Comparison of ENCODE assay signal across 25 mouse cellular contexts in the genomic region with DNA sequence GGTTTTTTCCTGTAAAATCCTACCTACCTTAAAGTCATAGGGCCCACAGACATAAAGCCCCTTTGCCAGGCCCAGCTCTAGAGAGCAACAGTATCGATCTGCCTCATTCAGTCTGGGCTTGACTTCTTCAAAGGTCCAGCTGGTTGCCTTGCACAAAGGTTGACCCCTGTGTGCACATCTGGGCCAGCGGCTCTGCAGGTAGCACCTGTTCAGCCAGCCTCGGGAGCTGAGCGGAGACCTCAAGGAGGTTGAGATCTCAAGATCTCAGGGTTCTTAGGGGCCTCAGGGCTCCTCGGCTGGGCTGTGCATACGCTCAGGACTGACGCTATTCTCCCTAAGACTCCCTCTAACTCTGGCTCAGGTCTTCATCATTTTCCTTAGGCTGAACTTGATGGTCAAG. TPM values are rescaled to one million over a fixed set of nuclear protein-coding genes. Genes with fewer than 3 reads are reported as not detected.
DNase-seq lines count a peak whose midpoint lies in the region; ATAC-seq and TF ChIP-seq lines count a peak whose summit lies in the region.
"Had no signal": no experiment of that assay in that cellular context is flagged by ENCODE, and none has a peak within 500 bp of the region (broad histone marks: within the 10 kb centered on the region; RNA-seq: fewer than 3 reads in every experiment).

No protein-coding gene starts in this region.

- H3K79me2 ChIP-seq in liver, adult 2 months (ENCODE audit: control insufficient read depth, insufficient read depth, low read length): 0 out of 2 replicates have a peak, but pooled peaks cover 3% of the 10 kb centered on the region

- no peaks in the 10 kb centered on the region for H3K9me3 ChIP-seq in intestine, embryonic 14.5 days (ENCODE audit: control insufficient read depth, low read length)
- no peaks in the 10 kb centered on the region for H3K9me3 ChIP-seq in intestine, postnatal 0 days (ENCODE audit: control insufficient read depth)
- H3K9me3 ChIP-seq in forebrain, embryonic 16.5 days (ENCODE audit: control insufficient read depth, low read length): no peaks in the 10 kb centered on the region
- H3K9me3 ChIP-seq: forebrain, embryonic 13.5 days had no signal

- peak overlapping the region; percentile 63 for H3K4me2 ChIP-seq in intestine, embryonic 14.5 days (ENCODE audit: low read length)
- H3K4me2 ChIP-seq in intestine, postnatal 0 days (replicated peaks; ENCODE audit: low read depth): no peak overlapping the region
- no peak overlapping the region for H3K4me2 ChIP-seq in forebrain, embryonic 16.5 days (ENCODE audit: low read length)
- H3K4me2 ChIP-seq: forebrain, embryonic 13.5 days had no signal

- DNase-seq in intestine, embryonic 14.5 days (ENCODE audit: low spot score): no peak
- DNase-seq in liver, adult 2 months (ENCODE audit: extremely low read depth, low read depth, low spot score): peak; percentile 62
- DNase-seq in liver: no peak
- DNase-seq in testis, postnatal 14 days (ENCODE audit: low spot score): peak; percentile 62
- DNase-seq in testis, postnatal 10 days (ENCODE audit: low spot score): no peak
- DNase-seq: adrenal gland, postnatal 10 days; cerebellum, adult 8-10 months; cerebellum, postnatal 25 days; lung, postnatal 36 days; midbrain, embryonic 14.5 days; thymus, adult 18-20 months; thymus, postnatal 36 days had no signal

- peaks cover 11% of the 10 kb centered on the region; the same call in 1 of the 2 replicates for H3K36me3 ChIP-seq in intestine, embryonic 14.5 days (ENCODE audit: control insufficient read depth, insufficient read depth, low read length)
- H3K36me3 ChIP-seq in intestine, postnatal 0 days (ENCODE audit: control insufficient read depth, insufficient read depth): peaks cover 32% of the 10 kb centered on the region; the same call in 1 of the 2 replicates
- H3K36me3 ChIP-seq in liver, adult 2 months (ENCODE audit: control insufficient read depth, insufficient read depth, low read length): peaks cover 10% of the 10 kb centered on the region; the same call in 1 of the 2 replicates
- H3K36me3 ChIP-seq in forebrain, embryonic 16.5 days (ENCODE audit: control insufficient read depth, insufficient read depth): no peaks in the 10 kb centered on the region
- H3K36me3 ChIP-seq: G1E had no signal

- H3K27ac ChIP-seq in intestine, embryonic 14.5 days (ENCODE audit: low read depth): no peak overlapping the region
- no peak overlapping the region for H3K27ac ChIP-seq in intestine, postnatal 0 days (ENCODE audit: low read depth, low read length)
- peak overlapping the region; percentile 23 for H3K27ac ChIP-seq in liver, adult 2 months (replicated peaks; ENCODE audit: insufficient read depth, low read depth, low read length)
- H3K27ac ChIP-seq in forebrain, embryonic 16.5 days (ENCODE audit: low read length): no peak overlapping the region
- H3K27ac ChIP-seq: forebrain, embryonic 13.5 days; heart, adult 2 months; layer of hippocampus, adult 2 months; left cerebral cortex, adult 2 months; liver, embryonic 14.5 days had no signal

- H3K27me3 ChIP-seq in intestine, embryonic 14.5 days (replicated peaks; ENCODE audit: control insufficient read depth, insufficient read depth, low read length): peaks cover 22% of the 10 kb centered on the region; the same call in 1 of the 2 replicates
- peaks cover 7% of the 10 kb centered on the region; the same call in 1 of the 2 replicates for H3K27me3 ChIP-seq in intestine, postnatal 0 days (replicated peaks; ENCODE audit: control insufficient read depth, insufficient read depth, low read length)
- no peaks in the 10 kb centered on the region for H3K27me3 ChIP-seq in liver, adult 2 months (ENCODE audit: control insufficient read depth, insufficient read depth, low read length)
- H3K27me3 ChIP-seq in forebrain, embryonic 16.5 days (replicated peaks; ENCODE audit: control insufficient read depth, insufficient read depth, low read length): peaks cover 32% of the 10 kb centered on the region

- H3K9ac ChIP-seq in intestine, embryonic 14.5 days (ENCODE audit: low read length): no peak overlapping the region
- no peak overlapping the region for H3K9ac ChIP-seq in intestine, postnatal 0 days (ENCODE audit: low read depth, low read length)
- 0 out of 2 replicates have a peak overlapping the region, but pooled peaks have one; percentile 12 for H3K9ac ChIP-seq in liver, adult 2 months (ENCODE audit: low read depth, low read length)
- no peak overlapping the region for H3K9ac ChIP-seq in forebrain, embryonic 16.5 days (replicated peaks; ENCODE audit: low read depth, low read length)
- H3K9ac ChIP-seq: forebrain, embryonic 13.5 days; liver, embryonic 14.5 days had no signal

- WGBS in intestine, embryonic 14.5 days: 77% methylated on average over 7 of the region's 7 CpGs
- 51% methylated on average over 7 of the region's 7 CpGs for WGBS in intestine, postnatal 0 days
- 52% methylated on average over 7 of the region's 7 CpGs for WGBS in liver, adult 2 months
- 85% methylated on average over 7 of the region's 7 CpGs for WGBS in forebrain, embryonic 16.5 days

- no peak for ATAC-seq in intestine, embryonic 14.5 days (replicated peaks; ENCODE audit: low FRiP score, low TSS enrichment, low read depth)
- no peak for ATAC-seq in intestine, postnatal 0 days
- ATAC-seq in forebrain, embryonic 16.5 days: no peak
- ATAC-seq: CD4-positive, CD25-positive, alpha-beta regulatory T cell, adult 4 months; forebrain, embryonic 13.5 days; hindbrain, embryonic 16.5 days; intestine, embryonic 16.5 days had no signal

- TF ChIP-seq CTCF in intestine, postnatal 0 days (IDR thresholded peaks at IDR 0.05; ENCODE audit: low read depth): no peak
- no peak for TF ChIP-seq CTCF in liver, adult 2 months (IDR thresholded peaks at IDR 0.05; ENCODE audit: low read depth, low read length)

- no peak for TF ChIP-seq POLR2A in liver, adult 2 months (IDR thresholded peaks at IDR 0.05; ENCODE audit: extremely low read depth, insufficient read depth, low read length)

- peaks cover 24% of the 10 kb centered on the region for H3K4me1 ChIP-seq in intestine, embryonic 14.5 days (replicated peaks; ENCODE audit: control insufficient read depth, insufficient read depth, low read length)
- 0 out of 2 replicates have a peak, but pooled peaks cover 7% of the 10 kb centered on the region for H3K4me1 ChIP-seq in intestine, postnatal 0 days (replicated peaks; ENCODE audit: control insufficient read depth, insufficient read depth, low read length)
- peaks cover 14% of the 10 kb centered on the region for H3K4me1 ChIP-seq in liver, adult 2 months (ENCODE audit: control insufficient read depth, insufficient read depth, low read length)
- H3K4me1 ChIP-seq in forebrain, embryonic 16.5 days (replicated peaks; ENCODE audit: control insufficient read depth, insufficient read depth, low read length): peaks cover 14% of the 10 kb centered on the region

- H3K4me3 ChIP-seq in intestine, embryonic 14.5 days (ENCODE audit: low read depth, low read length): no peak overlapping the region
- no peak overlapping the region for H3K4me3 ChIP-seq in intestine, postnatal 0 days (ENCODE audit: low read depth, low read length)
- H3K4me3 ChIP-seq in liver, adult 2 months (ENCODE audit: insufficient read depth, low read depth, low read length): no peak overlapping the region
- no peak overlapping the region for H3K4me3 ChIP-seq in forebrain, embryonic 16.5 days (replicated peaks; ENCODE audit: low read length)
- H3K4me3 ChIP-seq: forebrain, embryonic 13.5 days; heart, adult 2 months; layer of hippocampus, adult 2 months; left cerebral cortex, adult 2 months; megakaryocyte, embryonic 14.5 days had no signal

RNA-seq across cellular contexts. Expression of gene Dact2, which starts 3.9 kb away (rescaled TPM):
- 10.4 and 10.8 TPM in 2 replicates for polyA plus RNA-seq in intestine, embryonic 14.5 days (2014; fragmentation: Nextera tagmentation; extraction: Ambion mirVana)
- polyA plus RNA-seq in intestine, postnatal 0 days (2015; fragmentation: Nextera tagmentation; extraction: Ambion mirVana): 6.2 and 7.8 TPM in 2 replicates
- 5.1 and 7.2 TPM in 2 replicates for total RNA-seq in liver, adult 2 months (2014; rRNA removed)
- 13.7 and 19.8 TPM in 2 replicates for polyA plus RNA-seq in liver, adult 2 months (2012; rRNA removed)
- 1.1 and 1.3 TPM in 2 replicates for polyA plus RNA-seq in forebrain, embryonic 16.5 days (2015; fragmentation: Nextera tagmentation; extraction: Ambion mirVana)
- total RNA-seq: G1E; monocyte, adult 5-6 weeks had no signal
- polyA plus RNA-seq: CD4-positive, CD25-positive, alpha-beta regulatory T cell, adult 4 months; G1E had no signal

Comparison
In these comparisons a context has a peak if more than half of its experiments do, and no peak if none do; other contexts are left out.
1. DNase-seq: peak in liver, adult 2 months (single experiment) and testis, postnatal 14 days (single experiment); none in intestine, embryonic 14.5 days (single experiment), liver (single experiment) and testis, postnatal 10 days (single experiment).